In genomic region chr11:63130497-63130896, GRCm38 (mm10) we compare ENCODE assay signal across 8 mouse cellular contexts. TPM values are rescaled to one million over a fixed set of nuclear protein-coding genes. Genes with fewer than 3 reads are reported as not detected.
DNase-seq lines count a peak whose midpoint lies in the region; ATAC-seq and TF ChIP-seq lines count a peak whose summit lies in the region.

No protein-coding gene starts in this region.

- 59% methylated on average over 8 of the region's 8 CpGs for WGBS in spleen, adult 2 months
- WGBS in embryonic facial prominence, embryonic 14.5 days, result 40% methylated on average over 8 of the region's 8 CpGs
- 28% methylated on average over 8 of the region's 8 CpGs for WGBS in heart, embryonic 15.5 days

- DNase-seq in spleen, adult 2 months (ENCODE audit: low read depth in 1 of 2, low spot score in 2 of 2), result no peak
- DNase-seq in spleen, postnatal 14 days (ENCODE audit: low spot score in 2 of 2), result no peak
- no peak for DNase-seq in embryonic facial prominence, embryonic 14.5 days (ENCODE audit: low spot score)
- DNase-seq in kidney, postnatal 14 days, result peak; percentile 74

- no peak for TF ChIP-seq CTCF in spleen, adult 2 months (IDR thresholded peaks at IDR 0.05; ENCODE audit: extremely low read depth, insufficient read depth, insufficient read length, insufficient replicate concordance)

- H3K27ac ChIP-seq in spleen, adult 2 months (ENCODE audit: insufficient read depth, low read length), result 0 out of 2 replicates have a peak overlapping the region, but pooled peaks have one; percentile 44
- peak overlapping the region; percentile 96; the same call in 1 of the 2 replicates for H3K27ac ChIP-seq in embryonic facial prominence, embryonic 14.5 days (replicated peaks; ENCODE audit: low read depth, low read length)
- peak overlapping the region; percentile 92 for H3K27ac ChIP-seq in heart, embryonic 15.5 days

- no peak overlapping the region for H3K4me3 ChIP-seq in spleen, adult 2 months (ENCODE audit: extremely low read depth, insufficient read depth, insufficient read length)
- peak overlapping the region; percentile 52 for H3K4me3 ChIP-seq in embryonic facial prominence, embryonic 14.5 days (ENCODE audit: low read depth, low read length)
- peak overlapping the region; percentile 60 for H3K4me3 ChIP-seq in heart, embryonic 15.5 days
- H3K4me3 ChIP-seq in myocyte, result peak overlapping the region; percentile 90

- no peak for TF ChIP-seq POLR2A in spleen, adult 2 months (IDR thresholded peaks at IDR 0.05; ENCODE audit: low read depth, low read length)
- TF ChIP-seq POLR2A in myocyte (IDR thresholded peaks at IDR 0.05; ENCODE audit: insufficient read length, low read depth), result peak; percentile 9

- H3K4me2 ChIP-seq in embryonic facial prominence, embryonic 14.5 days (ENCODE audit: low read depth, low read length), result peak overlapping the region; percentile 61
- H3K4me2 ChIP-seq in heart, embryonic 15.5 days, result peak overlapping the region; percentile 83
- peak overlapping the region; percentile 100 for H3K4me2 ChIP-seq in myocyte (ENCODE audit: low read depth)

- no peaks in the 10 kb centered on the region for H3K79me2 ChIP-seq in myocyte (ENCODE audit: control insufficient read depth, insufficient read depth)

- H3ac ChIP-seq in myocyte (ENCODE audit: control insufficient read depth, insufficient read length), result peak overlapping the region; percentile 39

- no peaks in the 10 kb centered on the region for H3K36me3 ChIP-seq in spleen, adult 2 months (ENCODE audit: control insufficient read depth, insufficient read depth, low read length)
- peaks cover 12% of the 10 kb centered on the region; the same call in 1 of the 2 replicates for H3K36me3 ChIP-seq in embryonic facial prominence, embryonic 14.5 days (ENCODE audit: control insufficient read depth, insufficient read depth, low read length)
- H3K36me3 ChIP-seq in heart, embryonic 15.5 days, result peaks cover 10% of the 10 kb centered on the region; the same call in 1 of the 2 replicates
- peaks cover 10% of the 10 kb centered on the region for H3K36me3 ChIP-seq in myocyte (ENCODE audit: control insufficient read depth, insufficient read depth)

- no peaks in the 10 kb centered on the region for H3K9me3 ChIP-seq in embryonic facial prominence, embryonic 14.5 days (ENCODE audit: control insufficient read depth, low read length)
- H3K9me3 ChIP-seq in heart, embryonic 15.5 days (replicated peaks), result no peaks in the 10 kb centered on the region

- no peak for ATAC-seq in embryonic facial prominence, embryonic 14.5 days (ENCODE audit: low read depth)
- ATAC-seq in heart, embryonic 15.5 days (replicated peaks; ENCODE audit: insufficient number of reproducible peaks, insufficient read depth, low FRiP score, low read depth), result no peak
- no peak for ATAC-seq in erythroid progenitor cell, adult 5-6 weeks (replicated peaks; ENCODE audit: low FRiP score, poor library complexity, severe bottlenecking)
- no peak for ATAC-seq in megakaryocyte progenitor cell, adult 5-6 weeks (replicated peaks; ENCODE audit: poor library complexity)

- peaks cover 2% of the 10 kb centered on the region; the same call in 1 of the 2 replicates for H3K27me3 ChIP-seq in spleen, adult 2 months (ENCODE audit: control insufficient read depth, insufficient read depth, low read length)
- H3K27me3 ChIP-seq in embryonic facial prominence, embryonic 14.5 days (replicated peaks; ENCODE audit: control insufficient read depth, insufficient read depth, low read length), result peaks cover 8% of the 10 kb centered on the region; the same call in 1 of the 2 replicates
- H3K27me3 ChIP-seq in heart, embryonic 15.5 days, result peaks cover 3% of the 10 kb centered on the region; the same call in 1 of the 2 replicates
- no peaks in the 10 kb centered on the region for H3K27me3 ChIP-seq in myocyte (ENCODE audit: control insufficient read depth, insufficient read depth, insufficient read length)

- peak overlapping the region; percentile 75 for H3K9ac ChIP-seq in embryonic facial prominence, embryonic 14.5 days (ENCODE audit: low read depth, low read length)
- peak overlapping the region; percentile 82; the same call in 1 of the 2 replicates for H3K9ac ChIP-seq in heart, embryonic 15.5 days

- no peaks in the 10 kb centered on the region for H3K4me1 ChIP-seq in spleen, adult 2 months (ENCODE audit: control insufficient read depth, insufficient read depth, insufficient read length)
- H3K4me1 ChIP-seq in embryonic facial prominence, embryonic 14.5 days (ENCODE audit: control insufficient read depth, insufficient read depth, low read length), result peaks cover 33% of the 10 kb centered on the region
- peaks cover 62% of the 10 kb centered on the region for H3K4me1 ChIP-seq in heart, embryonic 15.5 days (replicated peaks)

TF ChIP-seq in myocyte, 11 proteins besides CTCF, POLR2A, EP300 and RAD21:
- no peak for TF ChIP-seq USF1 (IDR thresholded peaks at IDR 0.05; ENCODE audit: low read depth)
- no peak for TF ChIP-seq MAX (IDR thresholded peaks at IDR 0.05; ENCODE audit: low read depth)
- no peak for TF ChIP-seq TCF3 (IDR thresholded peaks at IDR 0.05; ENCODE audit: insufficient read length, low read depth)
- no peak for TF ChIP-seq REST (IDR thresholded peaks at IDR 0.05; ENCODE audit: insufficient read depth, insufficient read length)
- no peak for TF ChIP-seq SRF (IDR thresholded peaks at IDR 0.05; ENCODE audit: control insufficient read depth, insufficient read length, low read depth)
- TF ChIP-seq E2F4 (IDR thresholded peaks at IDR 0.05; ENCODE audit: insufficient read depth), result no peak
- no peak for TF ChIP-seq POLR2AphosphoS2 (IDR thresholded peaks at IDR 0.05; ENCODE audit: insufficient read length, low read depth)

RNA-seq across cellular contexts. Expression of gene Pmp22, which starts 1.7 kb away (rescaled TPM):
- 23.5 and 24.6 TPM in 2 replicates for polyA plus RNA-seq in spleen, adult 2 months (2012; rRNA removed)
- 271 and 297 TPM in 2 replicates for polyA plus RNA-seq in embryonic facial prominence, embryonic 14.5 days (2014; fragmentation: Nextera tagmentation; extraction: Ambion mirVana)
- 107 and 133 TPM in 2 replicates for polyA plus RNA-seq in heart, embryonic 15.5 days (2015; fragmentation: Nextera tagmentation; extraction: Ambion mirVana)
- 74.6 TPM for polyA plus RNA-seq in myocyte (2012; fragmentation: generic; extraction: Trizol)
- 1.7 and 1.8 TPM in 2 replicates for total RNA-seq in erythroid progenitor cell, adult 5-6 weeks (2015; ENCODE audit: low replicate concordance)
- 1.2 TPM in 1 of 2 replicates, not detected in the other for total RNA-seq in erythroid progenitor cell, adult 5-6 weeks (2017; ENCODE audit: low replicate concordance)
- total RNA-seq in megakaryocyte progenitor cell, adult 5-6 weeks (2015), result not detected in 2 replicates
- total RNA-seq in megakaryocyte progenitor cell, adult 5-6 weeks (2017), result not detected in 2 replicates

Comparison
In these comparisons a context has a peak if more than half of its experiments do, and no peak if none do; other contexts are left out.
1. H3K27ac ChIP-seq: peak in every context shown above with its lines; median percentile 96 in embryonic facial prominence, embryonic 14.5 days; 92 in heart, embryonic 15.5 days; 44 in spleen, adult 2 months.